Mouse (Mus musculus): ENCODE measurements around the gene Elf5. TPM values are rescaled to one million over a fixed set of nuclear protein-coding genes. Genes with fewer than 3 reads are reported as not detected.

Gene Elf5
- polyA plus RNA-seq, 1 experiment from 2014 or later, result 2.6 TPM

DNA sequence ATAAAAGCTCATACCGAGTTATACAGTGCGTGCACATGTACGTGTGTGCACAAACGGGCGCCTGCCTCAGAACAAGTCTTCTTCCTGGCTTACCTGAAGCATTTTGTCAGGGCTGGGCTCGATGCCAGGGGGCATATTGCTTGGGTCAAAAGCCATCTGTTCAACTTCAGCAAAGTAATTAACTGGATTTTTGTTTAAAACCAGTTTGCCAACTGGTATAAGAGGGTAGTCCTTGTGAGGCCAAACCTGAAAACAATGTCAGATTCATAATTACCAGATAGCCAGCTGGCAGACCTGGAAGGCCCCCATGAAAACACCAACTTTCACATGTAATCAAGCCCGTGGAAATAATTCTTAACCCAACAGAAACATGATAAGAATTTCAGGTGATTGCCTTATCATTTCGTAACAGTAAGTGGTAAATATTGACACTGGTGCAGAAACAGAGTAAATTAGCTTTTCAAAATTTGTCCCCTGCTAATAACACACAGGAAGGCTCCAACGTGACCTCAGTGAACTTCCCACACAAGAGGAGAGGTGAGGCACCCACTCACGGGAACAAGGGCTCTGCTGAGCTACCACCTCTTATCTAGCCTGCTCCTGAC is 55.6 kb downstream of the Elf5 start:
- H3K4me1 ChIP-seq (ENCODE audit: control insufficient read depth, insufficient read depth, low read length), result peaks cover 6% of the 10 kb centered on the region
- H3K9ac ChIP-seq (ENCODE audit: low read depth, low read length), result no peak overlapping the region
- 80% methylated on average over 10 of the region's 10 CpGs for WGBS
- H3K4me2 ChIP-seq (ENCODE audit: low read depth, low read length), result no peak overlapping the region
- ATAC-seq (ENCODE audit: low read depth), result no peak
- H3K27ac ChIP-seq (replicated peaks; ENCODE audit: low read depth, low read length), result no peak overlapping the region
- DNase-seq (ENCODE audit: low spot score), result no peak
- no peaks in the 10 kb centered on the region for H3K27me3 ChIP-seq (replicated peaks; ENCODE audit: control insufficient read depth, insufficient read depth, low read length)
- H3K36me3 ChIP-seq (ENCODE audit: control insufficient read depth, insufficient read depth, low read length), result peaks cover 84% of the 10 kb centered on the region
- no peaks in the 10 kb centered on the region for H3K9me3 ChIP-seq (ENCODE audit: control insufficient read depth, low read length)
- no peak overlapping the region for H3K4me3 ChIP-seq (ENCODE audit: low read depth, low read length)

DNA sequence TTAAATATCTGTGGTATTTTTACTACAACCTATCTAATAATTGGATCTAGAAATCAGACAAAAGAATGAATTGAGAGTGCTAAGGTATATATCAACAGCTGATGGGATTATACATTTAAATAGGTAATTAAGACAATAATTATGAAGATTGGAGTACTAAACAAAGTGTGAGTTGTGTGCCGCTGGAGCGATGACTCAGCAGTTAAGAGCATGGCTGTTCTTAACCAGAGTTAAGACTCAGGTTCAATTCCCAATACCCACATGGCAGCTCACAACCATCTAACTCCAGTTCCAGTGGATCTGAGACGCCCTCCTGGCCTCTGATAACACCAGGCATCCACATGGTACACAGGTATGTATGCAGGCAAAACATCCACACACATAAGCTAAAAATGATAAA is 61.9 kb downstream of the Elf5 start:
- Histone ChIP-seq H3K4me2 (ENCODE audit: low read depth, low read length) (no peak overlapping the region), H3K27ac (replicated peaks; ENCODE audit: low read depth, low read length) (no peak overlapping the region), H3K4me1 (ENCODE audit: control insufficient read depth, insufficient read depth, low read length) (no peaks in the 10 kb centered on the region), H3K27me3 (replicated peaks; ENCODE audit: control insufficient read depth, insufficient read depth, low read length) (no peaks in the 10 kb centered on the region), H3K9me3 (ENCODE audit: control insufficient read depth, low read length) (no peaks in the 10 kb centered on the region), H3K36me3 (ENCODE audit: control insufficient read depth, insufficient read depth, low read length) (peaks cover 66% of the 10 kb centered on the region), H3K9ac (ENCODE audit: low read depth, low read length) (no peak overlapping the region), H3K4me3 (ENCODE audit: low read depth, low read length) (no peak overlapping the region)
- WGBS, result 88% methylated on average over 3 of the region's 3 CpGs
- ATAC-seq (ENCODE audit: low read depth) (no peak), DNase-seq (ENCODE audit: low spot score) (no peak)

DNA sequence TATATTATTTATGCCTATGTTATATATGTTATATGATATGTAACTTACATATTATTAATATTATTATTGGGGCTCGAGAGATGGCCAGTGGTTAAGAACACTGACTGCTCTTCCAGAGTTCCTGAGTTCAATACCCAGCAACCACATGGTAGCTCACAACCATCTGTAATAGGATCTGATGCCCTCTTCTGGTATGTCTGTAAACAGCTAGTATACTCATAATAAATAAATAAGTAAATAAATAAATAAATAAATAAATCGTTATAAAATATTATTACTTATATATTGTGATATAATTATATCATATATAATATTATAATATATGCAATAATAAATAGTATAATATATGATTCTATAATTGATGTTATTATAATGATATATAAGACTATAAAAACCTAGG is 64.7 kb downstream of the Elf5 start:
- Histone ChIP-seq H3K4me3 (ENCODE audit: low read depth, low read length) (no peak overlapping the region), H3K4me2 (ENCODE audit: low read depth, low read length) (no peak overlapping the region), H3K36me3 (ENCODE audit: control insufficient read depth, insufficient read depth, low read length) (peaks cover 45% of the 10 kb centered on the region), H3K9me3 (ENCODE audit: control insufficient read depth, low read length) (no peaks in the 10 kb centered on the region), H3K4me1 (ENCODE audit: control insufficient read depth, insufficient read depth, low read length) (no peaks in the 10 kb centered on the region), H3K9ac (ENCODE audit: low read depth, low read length) (no peak overlapping the region), H3K27me3 (replicated peaks; ENCODE audit: control insufficient read depth, insufficient read depth, low read length) (no peaks in the 10 kb centered on the region), H3K27ac (replicated peaks; ENCODE audit: low read depth, low read length) (no peak overlapping the region)
- 91% methylated on average over 2 of the region's 2 CpGs for WGBS
- no peak for DNase-seq (ENCODE audit: low spot score)
- no peak for ATAC-seq (ENCODE audit: low read depth)

DNA sequence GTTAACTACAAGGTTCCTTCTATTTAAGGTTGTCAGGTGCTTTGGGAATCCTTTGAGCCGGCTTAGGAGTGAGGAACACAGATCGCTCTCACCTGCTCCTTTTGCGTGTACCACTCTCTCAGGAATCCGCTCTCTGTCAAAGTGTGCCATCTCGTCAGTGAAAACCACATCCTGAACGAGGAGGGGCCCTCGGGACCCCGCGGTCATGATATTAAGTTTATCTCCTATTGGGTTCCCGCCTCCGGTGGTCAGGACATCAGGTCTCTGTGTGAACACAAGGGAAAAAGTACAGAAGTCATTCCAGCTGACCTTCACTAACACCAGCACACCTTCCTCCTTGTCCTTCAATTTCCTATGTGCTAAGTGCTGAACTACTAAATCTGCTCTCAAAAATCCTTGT is 65.2 kb downstream of the Elf5 start:
- no peak overlapping the region for H3K27ac ChIP-seq (replicated peaks; ENCODE audit: low read depth, low read length)
- no peaks in the 10 kb centered on the region for H3K4me1 ChIP-seq (ENCODE audit: control insufficient read depth, insufficient read depth, low read length)
- no peak overlapping the region for H3K9ac ChIP-seq (ENCODE audit: low read depth, low read length)
- no peak for ATAC-seq (ENCODE audit: low read depth)
- H3K4me2 ChIP-seq (ENCODE audit: low read depth, low read length), result no peak overlapping the region
- WGBS, result 88% methylated on average over 11 of the region's 11 CpGs
- DNase-seq (ENCODE audit: low spot score), result no peak
- no peak overlapping the region for H3K4me3 ChIP-seq (ENCODE audit: low read depth, low read length)
- no peaks in the 10 kb centered on the region for H3K27me3 ChIP-seq (replicated peaks; ENCODE audit: control insufficient read depth, insufficient read depth, low read length)
- peaks cover 40% of the 10 kb centered on the region for H3K36me3 ChIP-seq (ENCODE audit: control insufficient read depth, insufficient read depth, low read length)
- H3K9me3 ChIP-seq (ENCODE audit: control insufficient read depth, low read length), result no peaks in the 10 kb centered on the region

DNA sequence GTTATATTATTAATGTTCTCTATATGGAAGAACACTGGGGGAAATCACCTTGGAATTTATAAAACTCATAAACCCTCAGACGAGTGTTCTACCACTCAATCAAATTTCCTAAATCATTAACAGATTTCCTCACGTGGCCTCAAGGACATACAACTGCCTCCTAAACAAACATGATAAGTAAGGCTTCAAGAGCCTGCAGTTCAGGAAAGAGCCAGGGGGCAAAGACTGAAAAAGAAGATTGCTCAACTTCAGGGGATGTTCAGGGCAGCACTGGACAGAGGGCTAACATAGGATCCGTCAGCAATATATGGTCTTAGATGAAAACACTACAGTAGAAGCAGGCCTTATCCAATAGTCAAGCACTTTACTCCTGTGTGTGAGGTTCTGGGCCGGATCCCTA is 66.0 kb downstream of the Elf5 start:
- 61% methylated on average over 4 of the region's 4 CpGs for WGBS
- DNase-seq (ENCODE audit: low spot score), result no peak
- H3K4me1 ChIP-seq (ENCODE audit: control insufficient read depth, insufficient read depth, low read length), result no peaks in the 10 kb centered on the region
- no peak overlapping the region for H3K9ac ChIP-seq (ENCODE audit: low read depth, low read length)
- no peak for ATAC-seq (ENCODE audit: low read depth)
- H3K27me3 ChIP-seq (replicated peaks; ENCODE audit: control insufficient read depth, insufficient read depth, low read length), result no peaks in the 10 kb centered on the region
- H3K4me3 ChIP-seq (ENCODE audit: low read depth, low read length), result no peak overlapping the region
- H3K9me3 ChIP-seq (ENCODE audit: control insufficient read depth, low read length), result no peaks in the 10 kb centered on the region
- H3K4me2 ChIP-seq (ENCODE audit: low read depth, low read length), result no peak overlapping the region
- H3K27ac ChIP-seq (replicated peaks; ENCODE audit: low read depth, low read length), result no peak overlapping the region
- H3K36me3 ChIP-seq (ENCODE audit: control insufficient read depth, insufficient read depth, low read length), result peaks cover 34% of the 10 kb centered on the region

DNA sequence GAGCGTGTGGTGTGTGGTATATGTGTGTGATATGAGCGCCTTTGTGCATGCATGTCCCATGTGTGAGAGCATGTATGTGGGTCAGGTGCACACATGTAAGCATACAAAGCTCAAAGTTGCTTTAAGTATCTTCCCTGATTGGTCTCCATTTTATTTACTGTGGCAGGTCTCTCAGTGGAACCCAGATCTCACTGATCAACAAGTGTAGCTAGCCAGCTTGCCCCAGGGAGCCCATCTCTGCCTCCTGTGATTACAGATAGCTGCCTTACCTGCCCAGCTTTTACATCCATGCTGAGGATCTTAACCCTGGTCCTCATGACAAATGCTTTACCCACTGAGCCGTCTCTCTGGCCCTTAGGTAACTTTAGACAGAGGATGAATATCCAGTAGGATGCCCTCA is 66.8 kb downstream of the Elf5 start:
- Histone ChIP-seq H3K4me3 (ENCODE audit: low read depth, low read length) (no peak overlapping the region), H3K36me3 (ENCODE audit: control insufficient read depth, insufficient read depth, low read length) (peaks cover 26% of the 10 kb centered on the region), H3K27me3 (replicated peaks; ENCODE audit: control insufficient read depth, insufficient read depth, low read length) (no peaks in the 10 kb centered on the region), H3K9ac (ENCODE audit: low read depth, low read length) (no peak overlapping the region), H3K4me2 (ENCODE audit: low read depth, low read length) (no peak overlapping the region), H3K27ac (replicated peaks; ENCODE audit: low read depth, low read length) (no peak overlapping the region), H3K9me3 (ENCODE audit: control insufficient read depth, low read length) (no peaks in the 10 kb centered on the region), H3K4me1 (ENCODE audit: control insufficient read depth, insufficient read depth, low read length) (0 out of 2 replicates have a peak, but pooled peaks cover under 1% of the 10 kb centered on the region)
- ATAC-seq (ENCODE audit: low read depth) (no peak), DNase-seq (ENCODE audit: low spot score) (no peak)
- WGBS, result 94% methylated on average over 3 of the region's 3 CpGs

DNA sequence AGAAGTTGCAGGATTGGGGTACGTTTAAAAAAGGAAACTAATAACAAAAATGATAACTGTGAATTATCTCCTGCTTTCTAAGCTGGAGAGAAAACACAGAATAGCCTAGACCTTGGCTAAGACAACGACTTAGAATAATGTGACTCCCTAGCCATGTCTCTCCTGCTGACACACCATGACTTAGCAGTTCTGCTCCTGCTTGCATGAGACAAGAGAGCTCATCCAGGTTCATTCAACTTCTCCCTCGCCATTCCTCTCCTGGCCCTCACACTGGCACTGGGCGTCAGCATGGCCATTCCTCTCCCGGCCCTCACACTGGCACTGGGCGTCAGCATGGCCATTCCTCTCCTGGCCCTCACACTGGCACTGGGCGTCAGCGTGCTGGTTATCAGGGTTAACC is 68.8 kb downstream of the Elf5 start:
- Histone ChIP-seq H3K9ac (ENCODE audit: low read depth, low read length) (no peak overlapping the region), H3K27ac (replicated peaks; ENCODE audit: low read depth, low read length) (no peak overlapping the region), H3K4me3 (ENCODE audit: low read depth, low read length) (no peak overlapping the region), H3K27me3 (replicated peaks; ENCODE audit: control insufficient read depth, insufficient read depth, low read length) (no peaks in the 10 kb centered on the region), H3K9me3 (ENCODE audit: control insufficient read depth, low read length) (no peaks in the 10 kb centered on the region), H3K4me2 (ENCODE audit: low read depth, low read length) (no peak overlapping the region), H3K36me3 (ENCODE audit: control insufficient read depth, insufficient read depth, low read length) (peaks cover 7% of the 10 kb centered on the region; the same call in 1 of the 2 replicates), H3K4me1 (ENCODE audit: control insufficient read depth, insufficient read depth, low read length) (peaks cover 10% of the 10 kb centered on the region)
- DNase-seq (ENCODE audit: low spot score) (no peak), ATAC-seq (ENCODE audit: low read depth) (no peak)
- WGBS, result 86% methylated on average over 8 of the region's 8 CpGs

DNA sequence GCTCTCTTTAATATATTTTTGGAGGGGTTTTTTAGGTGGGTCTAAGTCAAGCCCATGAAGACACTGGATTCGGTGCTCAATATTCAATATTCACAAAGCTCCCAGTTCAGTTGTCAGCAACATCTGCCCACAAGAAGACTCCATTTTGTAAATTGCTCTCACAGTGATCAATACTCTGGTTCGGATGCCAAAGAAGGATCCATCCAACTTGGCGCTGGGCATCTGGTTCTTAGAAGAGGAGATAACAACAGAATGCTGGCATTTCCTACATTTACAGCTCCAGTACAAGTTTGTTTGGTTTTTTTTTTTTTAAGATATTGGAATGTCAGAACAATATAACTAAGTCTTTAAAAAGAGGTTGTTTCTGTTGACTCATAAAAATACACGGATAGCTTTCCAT is 69.4 kb downstream of the Elf5 start:
- H3K36me3 ChIP-seq (ENCODE audit: control insufficient read depth, insufficient read depth, low read length), result peaks cover under 1% of the 10 kb centered on the region; the same call in 1 of the 2 replicates
- no peak overlapping the region for H3K4me2 ChIP-seq (ENCODE audit: low read depth, low read length)
- H3K27ac ChIP-seq (replicated peaks; ENCODE audit: low read depth, low read length), result no peak overlapping the region
- H3K27me3 ChIP-seq (replicated peaks; ENCODE audit: control insufficient read depth, insufficient read depth, low read length), result no peaks in the 10 kb centered on the region
- no peak overlapping the region for H3K9ac ChIP-seq (ENCODE audit: low read depth, low read length)
- no peaks in the 10 kb centered on the region for H3K9me3 ChIP-seq (ENCODE audit: control insufficient read depth, low read length)
- DNase-seq (ENCODE audit: low spot score), result no peak
- ATAC-seq (ENCODE audit: low read depth), result no peak
- peaks cover 10% of the 10 kb centered on the region for H3K4me1 ChIP-seq (ENCODE audit: control insufficient read depth, insufficient read depth, low read length)
- 96% methylated on average over 4 of the region's 4 CpGs for WGBS
- H3K4me3 ChIP-seq (ENCODE audit: low read depth, low read length), result no peak overlapping the region

Measured in embryonic facial prominence, embryonic 14.5 days (tissue).